Mouse (Mus musculus) ES-E14 (cell line): ENCODE results near the gene Rhbdd3.

Experiments used
- CHD2 ChIP-seq: IDR thresholded peaks from 2 replicates; pipeline ENCODE4 v1.6.1; 2014; ENCODE audit warnings: mild to moderate bottlenecking, low read depth, low read length, inconsistent platforms
- HCFC1 ChIP-seq: IDR thresholded peaks from 2 replicates; pipeline ENCODE4 v1.6.1; 2012; ENCODE audit warnings: low read length, inconsistent platforms, borderline replicate concordance; ENCODE audit not compliant: insufficient read depth
- MAFK ChIP-seq: IDR thresholded peaks from 2 replicates; pipeline ENCODE4 v1.6.1; 2014; ENCODE audit warnings: mild to moderate bottlenecking, low read depth, low read length, inconsistent platforms; ENCODE audit not compliant: insufficient read depth
- ZC3H11A ChIP-seq: IDR thresholded peaks from 2 replicates; pipeline ENCODE4 v1.6.1; 2012; ENCODE audit warnings: low read depth, mild to moderate bottlenecking, inconsistent platforms, low read length, borderline replicate concordance
- ZNF384 ChIP-seq: IDR thresholded peaks from 2 replicates; pipeline ENCODE4 v1.6.1; 2012; ENCODE audit warnings: low read depth, low read length, inconsistent platforms

DNA sequence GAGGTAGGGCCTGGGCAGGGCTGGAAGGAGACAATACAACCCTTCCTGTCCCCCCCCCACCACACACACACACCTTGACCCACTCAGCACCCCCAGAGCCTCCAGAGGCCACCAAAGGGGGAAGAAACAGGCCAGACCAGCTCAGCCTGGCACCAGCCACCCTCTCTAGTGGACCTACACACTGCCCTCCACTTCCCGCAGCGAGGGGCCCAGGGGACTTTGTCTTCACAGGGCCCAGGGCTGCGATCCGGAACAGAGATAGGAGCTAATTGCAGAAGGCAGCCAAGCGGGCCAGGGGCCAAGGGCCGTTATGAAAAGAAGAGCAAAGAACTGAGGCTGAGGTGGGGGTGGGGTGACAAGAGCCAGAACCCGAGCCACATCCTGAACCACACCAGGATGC is 50.5 kb downstream of the Rhbdd3 start:
- TF ChIP-seq ZC3H11A (no peak), CHD2 (no peak), MAFK (no peak), ZNF384 (no peak), HCFC1 (no peak)
